19 mouse cellular contexts compared by ENCODE assay signal in the genomic region with DNA sequence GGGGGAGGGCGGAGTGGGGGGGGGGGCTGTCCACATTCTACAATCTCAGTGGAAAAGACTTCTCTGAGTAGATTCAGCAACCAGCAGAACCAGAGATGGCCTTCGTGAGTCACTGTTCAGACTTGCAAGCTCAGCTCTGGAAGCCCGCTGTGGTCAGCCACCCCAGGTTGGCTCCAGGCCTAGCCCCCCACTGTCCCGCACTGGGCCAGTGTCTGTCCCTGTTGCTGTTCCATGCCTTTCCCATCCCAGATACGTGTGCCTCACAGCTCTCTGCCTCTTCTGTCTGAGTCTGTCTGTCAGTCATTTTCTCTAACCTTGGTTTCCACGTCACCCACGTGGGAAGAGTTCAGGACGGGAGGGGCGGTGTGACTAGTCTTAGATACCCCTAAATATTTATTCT. TPM values are rescaled to one million over a fixed set of nuclear protein-coding genes. Genes with fewer than 3 reads are reported as not detected.
DNase-seq lines count a peak whose midpoint lies in the region.
"Had no signal": no experiment of that assay in that cellular context is flagged by ENCODE, and none has a peak within 500 bp of the region (broad histone marks: within the 10 kb centered on the region; RNA-seq: fewer than 3 reads in every experiment).

No protein-coding gene starts in this region.

- peak; percentile 40 to 43 for DNase-seq in cerebellum, adult 18-20 months
- DNase-seq in cerebellum, adult 8-10 months, result no peak
- peak; percentile 87 for DNase-seq in 3T3-L1 (ENCODE audit: low read depth, low spot score)
- DNase-seq in adrenal gland, adult 8-10 months, result peak; percentile 33
- peak; percentile 56 to 64 for DNase-seq in cerebellum, postnatal 10 days
- DNase-seq in layer of hippocampus, postnatal 10 days (ENCODE audit: low spot score in 2 of 2), result no peak
- no peak for DNase-seq in left cerebral cortex, adult 11 months (ENCODE audit: low spot score)
- no peak for DNase-seq in yolk sac, embryonic 10.5 days (ENCODE audit: low spot score)
- DNase-seq: gastrocnemius, postnatal 36 days; kidney, adult 18-20 months; layer of hippocampus, postnatal 36 days; liver; lung, postnatal 14 days; midbrain, embryonic 14.5 days; right cerebral cortex, postnatal 4 days; thymus, postnatal 14 days had no signal

RNA-seq across cellular contexts. Expression of gene Plekhg4, which starts 0.6 kb away (rescaled TPM):
- 1 to 10 TPM in 2 of 4 experiments, under 1 TPM in 2; 0.42 to 2.7 (median 1.3) TPM for total RNA-seq in adrenal gland, adult 8-10 months (2022)
- 1 to 10 TPM; 1.8 to 1.9 TPM for total RNA-seq in layer of hippocampus, postnatal 10 days (2021)
- total RNA-seq: common myeloid progenitor, adult 5-6 weeks had no signal

RNA-seq across cellular contexts. Expression of gene Slc9a5, which starts 23.8 kb away (rescaled TPM):
- 1 to 10 TPM in 3 of 4 experiments, under 1 TPM in 1; 0.73 to 1.9 (median 1.4) TPM for total RNA-seq in adrenal gland, adult 8-10 months (2022)
- 10 to 100 TPM; 11.6 to 13.6 TPM for total RNA-seq in layer of hippocampus, postnatal 10 days (2021)

RNA-seq across cellular contexts. Expression of gene Fhod1, which starts 24.7 kb away (rescaled TPM):
- total RNA-seq in adrenal gland, adult 8-10 months (2022), result 10 to 100 TPM; 11.8 to 21.9 (median 17.1) TPM
- 1 to 10 TPM; 3.3 to 3.6 TPM for total RNA-seq in layer of hippocampus, postnatal 10 days (2021)

RNA-seq across cellular contexts. Expression of gene Kctd19, which starts 40.8 kb away (rescaled TPM):
- total RNA-seq in adrenal gland, adult 8-10 months (2022), result under 1 TPM in 1 of 4 experiments, not detected in 3; 0.15 TPM
- total RNA-seq in layer of hippocampus, postnatal 10 days (2021), result not detected
- total RNA-seq: common myeloid progenitor, adult 5-6 weeks; gastrocnemius, postnatal 36 days; layer of hippocampus, postnatal 36 days; left cerebral cortex, postnatal 36 days; megakaryocyte, adult 5-6 weeks had no signal

RNA-seq across cellular contexts. Expression of gene Lrrc36, which starts 40.9 kb away (rescaled TPM):
- 10 to 100 TPM in 1 of 4 experiments, 1 to 10 TPM in 3; 4.1 to 10.1 (median 7.0) TPM for total RNA-seq in adrenal gland, adult 8-10 months (2022)
- 1 to 10 TPM in 1 of 2 experiments, under 1 TPM in 1; 0.98 to 1.4 TPM for total RNA-seq in layer of hippocampus, postnatal 10 days (2021)

Comparison
In these comparisons a context has a peak if more than half of its experiments do, and no peak if none do; other contexts are left out.
1. DNase-seq: peak in cerebellum, adult 18-20 months (2 of 2), 3T3-L1 (single experiment), adrenal gland, adult 8-10 months (single experiment) and cerebellum, postnatal 10 days (2 of 2); none in cerebellum, adult 8-10 months (single experiment), layer of hippocampus, postnatal 10 days (0 of 2), left cerebral cortex, adult 11 months (single experiment) and yolk sac, embryonic 10.5 days (single experiment).
2. RNA of gene Slc9a5, which starts 23.8 kb away (total RNA-seq): 11.6 to 13.6 TPM in layer of hippocampus, postnatal 10 days; 0.73 to 1.9 TPM in adrenal gland, adult 8-10 months; every median in the first group is over 4 times any median in the second.